Mouse (Mus musculus) heart, adult 18-20 months (tissue): ENCODE measurements at regions not wholly inside any gene's neighbourhood (a gene's known extent, or its start where the extent isn't known, plus 50 kb on each side); places are given as distances from the start of the nearest gene placed in this dataset.

Experiments
- DNase-seq, 2 experiments: peaks; one replicate each; pipeline ENCODE4 v3.0.0; 2021 to 2022; ENCODE audit warnings: mixed read lengths in 1 of 2

DNA sequence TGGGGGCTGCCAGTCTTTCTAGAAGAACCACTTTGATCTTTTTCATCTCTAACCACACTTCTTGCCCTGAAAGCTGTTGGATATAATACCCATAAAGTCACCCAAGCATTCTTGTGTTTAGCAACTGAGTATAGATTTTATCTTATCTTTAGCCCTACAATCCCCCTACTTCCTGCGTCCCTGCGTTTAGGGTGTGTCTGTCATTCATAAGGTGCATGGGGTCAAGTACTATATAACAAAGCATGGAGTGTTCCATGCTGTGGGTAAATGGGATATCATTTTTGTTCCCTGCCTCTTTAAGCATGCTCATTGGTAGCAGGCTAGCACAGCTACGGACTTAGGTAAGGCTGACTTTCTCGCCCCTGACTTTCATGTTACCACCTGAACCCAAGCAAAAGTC is 122.5 kb upstream of the Twist2 start:
- DNase-seq, result no peak

DNA sequence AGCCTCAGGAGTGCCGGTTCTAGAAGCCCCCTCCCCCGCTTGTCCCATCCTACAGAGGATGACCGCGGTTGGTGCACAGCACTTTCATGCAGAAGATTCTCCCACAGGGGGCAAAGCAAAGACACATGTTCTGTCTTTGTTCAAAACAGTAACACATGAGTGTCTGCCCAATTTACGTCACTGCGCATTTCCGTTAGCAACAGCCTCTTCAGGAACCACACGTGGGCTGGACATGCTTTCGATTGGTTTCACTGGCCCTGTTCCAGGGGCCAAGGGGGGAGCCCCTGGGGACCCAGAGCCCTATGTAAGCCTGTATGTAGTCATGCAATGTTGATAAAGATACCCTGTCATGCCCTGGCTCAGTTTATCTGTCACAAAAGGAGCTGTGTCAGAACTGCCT is 116.2 kb upstream of the Twist2 start:
- DNase-seq, result no peak

DNA sequence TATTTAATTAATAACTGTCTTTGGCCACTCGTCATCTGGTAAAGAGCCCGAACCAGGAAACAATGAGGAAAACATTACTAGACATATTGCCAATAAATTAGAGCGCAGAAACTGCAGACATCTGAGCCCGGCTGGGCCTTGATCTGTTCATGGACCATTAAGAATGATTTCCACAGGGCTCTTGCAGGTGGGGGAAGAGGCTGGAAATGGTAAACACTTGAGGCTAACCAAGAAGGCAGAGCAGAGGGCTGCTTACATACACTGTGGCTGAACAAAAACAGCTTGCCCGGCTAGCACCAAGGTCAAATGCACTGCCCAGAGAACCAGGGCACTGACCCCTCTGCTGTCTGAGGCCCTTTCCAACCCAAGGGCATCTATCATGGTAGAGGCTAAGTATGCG is 115.5 kb upstream of the Twist2 start:
- no peak for DNase-seq

DNA sequence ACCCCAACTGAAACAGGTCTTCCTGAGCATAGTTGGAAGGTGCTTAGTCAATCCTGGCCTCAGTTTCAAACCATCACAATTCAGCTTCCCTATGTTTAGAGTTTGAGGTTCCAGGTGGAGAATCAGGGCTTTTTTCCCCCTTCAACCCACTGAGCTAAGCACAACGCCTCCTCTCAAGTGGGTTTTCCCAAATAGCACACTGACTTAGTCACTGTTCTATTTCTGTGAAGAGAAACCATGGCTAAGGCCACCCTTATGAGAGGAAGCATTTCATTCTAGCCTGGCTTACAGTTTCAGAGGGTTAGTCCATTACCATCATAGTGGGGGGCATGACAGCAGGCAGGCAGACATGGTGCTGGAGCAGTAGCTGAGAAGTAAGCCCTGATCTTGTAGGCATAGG is 109.7 kb upstream of the Twist2 start:
- no peak for DNase-seq

DNA sequence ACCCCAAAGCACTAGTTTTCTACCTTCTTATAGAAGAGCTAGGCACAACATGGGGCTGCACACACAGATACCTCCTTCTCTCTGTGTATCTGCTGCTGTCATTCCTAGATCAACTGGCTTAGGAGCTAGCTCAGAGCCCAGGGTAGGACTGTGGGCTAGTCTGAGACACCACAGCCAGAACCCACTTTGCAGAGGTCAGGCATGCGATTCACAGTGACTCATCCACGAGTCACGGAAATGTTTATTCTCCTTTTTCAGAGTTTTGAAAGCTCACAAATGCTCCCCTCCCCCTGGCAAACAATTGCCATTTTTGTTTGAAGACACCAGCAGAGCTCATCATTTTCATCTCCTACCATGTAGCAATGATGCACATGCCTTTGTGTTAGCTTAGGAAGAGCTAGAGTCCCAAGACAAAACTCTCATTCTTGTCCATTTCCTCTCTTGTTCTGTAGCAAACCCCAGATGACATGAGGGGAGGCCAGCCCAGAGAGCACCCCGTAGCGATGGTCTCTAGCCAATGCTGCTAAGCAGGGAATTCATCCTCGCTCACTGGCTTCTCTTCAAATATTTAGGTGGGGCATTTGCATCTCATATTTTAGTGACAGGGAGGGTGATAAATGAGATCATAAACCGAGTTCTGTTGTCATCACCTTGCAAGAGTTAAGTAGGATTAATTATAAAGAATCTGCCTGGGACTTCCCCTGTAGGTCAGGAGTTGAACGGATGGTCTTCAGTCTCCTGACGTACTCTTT is 108.4 kb upstream of the Twist2 start:
- no peak for DNase-seq

DNA sequence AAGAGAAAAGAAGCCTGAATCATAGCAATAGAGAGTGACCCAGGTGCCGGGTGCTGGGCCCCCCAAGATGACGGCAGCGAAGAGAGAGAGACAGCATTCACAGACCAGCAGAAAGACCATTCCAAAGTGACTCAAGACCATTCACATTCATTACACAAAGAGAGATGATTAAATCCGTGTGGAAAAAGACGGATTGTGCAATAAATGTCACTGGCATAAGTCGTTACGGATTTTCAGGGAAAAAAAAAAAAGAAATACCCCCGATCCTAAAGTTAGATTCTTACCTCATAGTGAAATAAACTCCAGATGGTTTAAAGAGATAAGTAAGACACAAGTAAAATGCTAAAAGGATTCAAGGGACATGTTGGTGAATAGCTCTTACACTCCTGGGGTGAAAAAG is 104.2 kb upstream of the Twist2 start:
- no peak for DNase-seq

DNA sequence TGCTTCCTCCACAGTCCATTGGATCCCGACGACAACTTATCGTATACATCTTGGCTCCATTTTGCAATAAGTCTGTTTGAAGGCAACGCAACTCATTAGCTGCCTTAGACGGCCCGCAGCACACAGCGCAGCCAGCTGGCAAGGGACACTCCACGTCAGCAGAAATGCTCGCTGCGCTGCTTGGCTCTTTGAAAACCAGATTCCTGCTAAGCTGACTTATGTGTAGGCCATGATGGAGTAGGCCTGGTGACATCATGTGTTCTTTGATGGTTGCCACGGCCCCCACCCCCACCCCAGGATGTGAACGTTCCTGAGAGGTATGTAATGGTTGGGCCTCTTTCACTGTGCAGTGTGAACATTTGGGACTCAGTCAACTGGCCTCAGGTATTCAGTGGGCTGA is 99.8 kb upstream of the Twist2 start:
- DNase-seq, result no peak

DNA sequence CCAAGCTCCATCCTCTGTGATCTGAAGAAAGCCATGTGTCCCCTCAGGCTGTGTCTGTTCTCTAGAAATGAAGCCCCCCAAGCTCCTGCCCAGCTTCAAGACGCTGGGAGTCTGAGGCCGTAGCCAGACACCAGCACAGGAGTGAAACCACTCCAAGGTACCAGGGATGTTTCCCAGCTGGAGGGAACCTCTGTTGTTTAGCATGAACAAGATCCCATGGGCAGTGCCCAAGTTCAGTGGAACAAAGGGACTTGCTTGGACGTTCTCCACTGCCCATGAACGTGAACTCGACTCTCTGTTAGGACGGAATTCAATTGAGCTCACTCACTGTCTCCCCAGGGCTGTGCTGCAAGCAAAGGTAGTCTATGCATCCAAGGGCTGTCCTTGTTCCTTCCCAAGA is 99.2 kb upstream of the Twist2 start:
- DNase-seq, result no peak

DNA sequence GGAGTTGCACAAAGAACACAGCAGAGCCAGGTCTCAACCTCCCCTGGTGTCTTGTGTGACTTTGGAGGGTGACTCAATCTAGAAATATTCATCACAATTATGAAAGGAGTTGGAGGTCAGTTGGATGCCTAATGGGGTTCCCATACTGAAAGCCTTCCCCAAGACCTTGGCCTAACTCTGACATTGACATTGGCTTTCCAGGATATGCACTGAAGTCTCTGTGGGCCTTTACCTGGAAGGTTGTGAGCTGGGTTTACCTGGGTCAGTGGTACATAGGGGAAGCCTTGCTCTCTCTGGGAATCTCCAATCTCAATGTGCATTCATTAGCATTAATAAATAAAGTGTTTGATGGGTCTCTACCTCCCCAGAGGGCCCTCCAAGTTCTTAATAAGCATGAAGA is 98.5 kb upstream of the Twist2 start:
- DNase-seq, result no peak

DNA sequence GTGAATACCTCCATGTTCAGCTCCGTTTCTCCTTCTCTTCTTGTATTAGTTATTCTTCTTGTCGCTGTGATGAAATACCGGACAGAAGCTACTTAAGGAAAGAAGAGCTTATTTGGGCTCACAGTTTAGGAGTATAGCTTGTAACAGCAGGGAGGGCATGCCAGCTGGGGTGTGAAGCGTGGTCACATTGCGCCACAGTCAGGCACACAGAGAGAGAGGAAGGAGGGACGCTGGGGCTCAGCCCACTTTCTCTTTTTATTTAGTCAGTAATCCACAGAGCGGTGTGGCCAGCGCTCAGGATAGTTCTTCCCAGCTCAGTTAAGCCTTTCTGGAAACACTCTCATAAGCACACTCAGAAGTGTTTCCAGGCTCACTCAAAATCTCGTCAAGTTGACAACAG is 95.8 kb upstream of the Twist2 start:
- DNase-seq, result no peak

DNA sequence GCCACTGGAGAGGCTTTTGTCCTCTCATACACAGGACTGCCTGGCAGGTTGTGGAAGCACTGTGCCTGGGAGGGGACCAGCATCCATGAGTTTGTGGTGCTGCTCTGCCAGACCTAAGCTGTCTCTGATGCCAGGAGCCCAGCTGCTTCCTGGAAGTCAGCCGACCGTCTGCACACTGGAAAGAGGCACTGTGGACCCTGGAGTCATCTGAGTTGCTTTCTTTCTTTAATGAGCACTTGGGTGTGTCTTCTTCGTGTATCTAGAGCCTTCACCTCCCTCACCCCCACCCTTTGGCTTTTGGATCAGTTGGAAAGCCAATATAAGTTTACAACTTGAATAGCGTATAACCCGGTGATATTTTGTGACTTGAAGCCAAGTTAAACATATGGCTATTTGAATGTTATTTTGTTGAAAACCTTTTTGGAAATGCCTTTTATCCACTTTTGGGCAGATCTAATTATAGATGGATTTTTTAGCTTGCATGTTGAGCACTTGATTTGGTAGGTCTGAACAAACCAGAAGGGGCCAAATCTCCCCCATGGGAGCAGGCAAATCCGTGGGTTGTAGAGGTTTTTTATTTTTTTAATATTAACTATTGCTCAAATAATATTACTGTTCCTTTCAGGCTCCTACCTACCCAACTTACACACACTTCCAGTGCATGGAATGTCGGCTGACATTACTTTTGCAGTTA is 92.6 kb upstream of the Twist2 start:
- peak in 1 of 2 experiments; percentile 18 for DNase-seq

DNA sequence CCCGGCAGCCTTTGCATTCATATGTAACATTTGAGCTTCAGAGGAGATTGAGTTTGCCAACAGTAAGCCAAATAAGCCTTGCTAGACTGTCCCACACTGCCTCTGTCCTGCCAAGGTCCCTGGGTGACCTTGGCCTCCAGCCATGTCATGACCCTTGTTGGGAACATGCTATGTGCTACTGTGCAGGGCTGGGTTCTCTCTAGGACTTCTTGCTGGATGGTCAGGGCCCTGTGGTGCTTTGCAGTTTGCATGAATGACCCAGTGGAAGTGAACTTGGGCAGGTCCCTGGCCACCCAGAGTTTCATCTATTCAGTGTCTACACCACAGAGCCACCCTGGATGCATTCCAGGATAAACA is 92.0 kb upstream of the Twist2 start:
- no peak for DNase-seq

DNA sequence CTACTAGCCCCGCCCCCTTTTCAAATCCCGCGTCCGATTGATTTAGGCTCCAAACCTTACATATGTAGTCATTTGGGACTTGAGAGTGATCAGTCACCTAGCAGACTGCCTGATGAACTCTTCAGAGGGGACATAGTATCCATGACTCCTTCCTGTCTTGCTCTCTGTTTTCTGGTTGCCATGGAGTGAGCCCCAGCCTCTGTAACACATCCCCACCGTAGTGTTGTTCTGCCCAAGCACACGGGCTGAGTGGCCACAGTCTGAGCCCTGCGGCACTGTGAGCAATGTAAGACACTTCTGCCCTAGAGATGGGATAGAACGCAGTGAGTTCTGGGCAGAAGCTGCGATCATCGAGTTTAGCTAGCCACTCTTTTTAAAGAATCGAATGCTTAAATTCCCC is 88.1 kb upstream of the Twist2 start:
- no peak for DNase-seq

DNA sequence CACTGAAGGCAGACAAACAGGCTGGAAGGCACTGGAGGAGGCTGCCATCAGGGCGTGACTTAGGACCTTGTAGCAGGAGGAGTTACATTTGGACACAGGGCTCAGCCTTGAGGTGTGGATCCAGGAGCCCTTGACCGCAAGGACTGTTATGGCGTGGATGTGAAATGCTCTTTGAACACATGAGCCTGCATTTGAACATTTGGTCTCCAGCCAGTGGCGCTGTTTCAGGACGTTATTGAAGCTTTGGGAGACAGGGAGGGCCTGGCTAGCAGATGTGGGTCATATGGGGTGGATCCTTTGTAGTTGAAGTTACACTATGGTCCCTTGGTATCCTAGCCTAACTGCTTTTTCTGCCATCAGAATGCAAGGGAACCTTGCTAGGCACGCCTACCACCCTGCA is 87.0 kb upstream of the Twist2 start:
- peak in 1 of 2 experiments; percentile 18 for DNase-seq

DNA sequence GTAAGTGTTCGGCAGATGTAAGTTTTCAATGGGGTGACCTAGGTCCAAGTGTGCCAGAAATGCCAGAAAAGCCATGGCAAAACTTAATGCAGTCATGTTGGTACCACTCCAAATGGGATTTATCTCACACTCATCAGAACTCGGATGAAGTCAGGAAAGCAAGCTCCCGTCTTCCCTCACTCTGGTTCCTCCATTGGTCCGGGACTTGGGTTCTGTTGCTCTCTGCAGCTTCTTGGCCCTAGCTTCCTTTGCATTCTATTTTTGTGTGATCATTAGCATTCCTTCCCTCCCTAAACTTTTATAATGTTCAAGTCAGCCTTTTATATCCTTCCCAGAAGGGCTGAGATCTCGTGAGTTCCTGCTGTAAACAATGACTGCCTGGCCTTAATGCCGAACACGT is 85.9 kb upstream of the Twist2 start:
- no peak for DNase-seq

DNA sequence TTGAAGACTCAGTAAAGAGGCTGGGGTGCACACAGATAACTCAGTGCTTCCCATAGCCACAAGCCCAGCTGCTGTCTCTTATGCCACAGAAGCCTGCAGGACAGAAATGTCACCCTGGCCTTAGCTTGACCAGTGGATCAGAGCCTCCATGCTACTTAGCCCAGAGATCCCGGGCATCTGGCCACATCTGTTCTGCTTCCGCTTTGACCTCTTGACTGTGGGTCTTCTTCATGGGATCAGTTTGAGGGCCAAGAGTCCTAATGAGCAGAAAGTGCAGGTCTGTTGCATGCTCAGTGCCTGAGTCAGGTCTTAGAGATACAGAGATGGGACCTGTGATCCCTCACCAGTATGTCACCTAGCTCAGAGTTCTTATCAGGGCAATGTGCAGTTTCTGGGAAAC is 85.5 kb upstream of the Twist2 start:
- no peak for DNase-seq

DNA sequence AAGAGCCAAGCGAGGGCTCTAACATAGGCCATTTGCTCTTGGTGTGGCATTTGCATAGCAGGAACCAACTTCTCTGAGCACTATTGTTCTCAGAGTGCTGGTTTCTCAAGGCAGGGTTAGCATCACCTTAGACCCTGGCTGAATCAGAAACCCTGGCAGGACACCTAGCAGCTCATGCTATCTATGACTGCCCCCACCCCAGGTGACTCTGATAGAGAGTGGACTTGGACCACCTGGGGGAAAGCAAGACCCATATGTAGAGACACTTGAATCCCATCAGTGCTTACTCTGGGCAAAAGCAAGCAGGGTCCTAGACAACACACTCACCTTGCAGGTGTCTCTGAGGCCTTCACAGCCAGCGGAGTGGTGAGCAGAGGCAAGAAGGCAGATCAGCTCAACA is 84.4 kb upstream of the Twist2 start:
- no peak for DNase-seq

DNA sequence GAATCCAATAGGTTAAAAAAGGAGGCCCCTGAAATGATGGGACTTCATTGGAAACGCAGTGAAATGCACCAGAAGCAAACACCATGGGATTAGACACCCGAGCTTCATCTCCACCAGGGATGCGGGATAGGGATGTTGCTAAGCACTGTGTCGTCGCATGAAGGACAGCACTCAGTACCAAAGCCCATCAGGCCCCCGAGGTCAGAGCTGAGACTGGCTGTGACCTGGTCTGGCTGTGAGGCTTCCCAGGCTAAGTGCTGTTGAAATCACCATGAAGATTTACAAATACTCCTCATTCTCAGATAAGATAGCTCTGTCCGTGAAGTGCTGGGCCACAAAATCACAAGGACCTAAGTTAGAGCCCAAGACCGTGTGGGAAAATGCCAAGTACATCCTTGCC is 83.3 kb upstream of the Twist2 start:
- DNase-seq, result no peak

DNA sequence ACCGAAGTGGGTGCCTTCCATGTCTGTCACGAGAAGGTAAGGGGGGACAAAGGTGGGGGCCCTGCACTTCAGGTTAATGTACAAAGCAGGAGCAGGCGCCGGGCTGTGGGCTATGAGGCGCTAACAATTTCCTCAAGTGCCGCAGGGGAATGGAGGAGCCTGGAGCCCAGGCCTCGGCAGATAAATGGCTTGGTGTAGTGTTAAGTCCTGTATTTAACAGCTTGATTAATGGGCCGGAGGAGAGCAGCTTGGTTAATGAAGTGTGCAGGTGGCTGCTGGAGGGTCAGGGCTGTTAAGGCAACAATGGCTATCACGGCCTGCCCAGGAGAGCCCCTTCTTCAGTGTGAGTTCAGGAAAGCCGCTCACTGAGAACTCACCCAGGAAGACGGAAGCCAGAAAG is 72.0 kb upstream of the Twist2 start:
- DNase-seq, result no peak

DNA sequence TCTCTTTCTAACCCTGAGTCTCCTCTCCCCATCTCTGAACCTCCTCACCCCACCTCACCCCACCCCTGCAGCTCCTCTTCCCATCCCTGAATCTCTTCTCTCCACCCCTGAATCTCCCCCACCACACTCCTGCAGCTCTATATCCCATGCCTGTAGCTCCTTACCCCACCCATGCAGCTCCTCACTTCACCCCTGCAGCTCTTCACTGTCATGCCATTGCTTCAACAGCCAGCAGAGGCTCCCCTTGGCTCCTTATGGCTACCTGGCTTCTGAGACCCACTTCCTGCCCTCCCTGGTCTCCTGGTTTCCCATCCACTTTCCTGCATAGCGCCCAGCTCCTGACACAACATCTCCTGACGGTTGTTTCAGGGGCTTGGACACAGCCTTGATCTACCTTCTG is 71.0 kb upstream of the Twist2 start:
- DNase-seq, result no peak

DNA sequence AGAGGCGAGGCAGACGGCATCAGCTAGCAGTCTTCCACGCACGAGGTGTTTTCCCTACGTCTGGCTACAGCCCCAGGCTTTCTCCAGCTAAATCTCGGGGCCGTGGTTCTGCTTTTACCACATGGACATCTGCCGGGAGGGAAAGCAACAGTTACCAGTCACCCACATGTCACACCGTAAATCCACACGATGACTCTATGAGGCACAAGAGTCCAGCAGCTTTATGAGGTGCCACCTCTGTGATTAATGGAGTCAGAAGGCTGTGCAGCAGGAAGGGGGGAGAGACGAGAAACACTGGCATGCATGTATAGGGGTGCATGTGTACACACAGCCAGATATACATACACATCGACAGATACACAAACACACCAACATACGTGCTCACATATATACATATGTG is 69.6 kb upstream of the Twist2 start:
- no peak for DNase-seq

DNA sequence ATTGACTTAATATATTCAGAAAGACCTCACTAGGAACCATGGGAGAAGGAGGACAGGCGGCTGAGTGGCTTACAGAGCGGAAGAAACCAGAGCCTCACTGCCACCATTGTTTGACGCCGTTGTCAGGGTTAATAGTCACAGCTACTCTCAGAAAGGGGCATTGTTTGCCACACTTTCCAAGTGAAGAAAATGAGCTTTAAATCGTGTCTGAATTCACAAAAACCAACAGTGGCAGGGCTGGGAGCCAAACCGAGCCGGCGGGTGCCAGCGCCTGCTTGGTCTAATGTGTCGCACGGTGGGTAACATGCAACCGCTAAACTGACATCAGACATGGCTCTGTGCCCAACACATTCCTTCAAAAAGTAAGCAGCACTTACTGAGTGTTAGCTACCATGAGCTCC is 68.8 kb upstream of the Twist2 start:
- DNase-seq, result no peak

DNA sequence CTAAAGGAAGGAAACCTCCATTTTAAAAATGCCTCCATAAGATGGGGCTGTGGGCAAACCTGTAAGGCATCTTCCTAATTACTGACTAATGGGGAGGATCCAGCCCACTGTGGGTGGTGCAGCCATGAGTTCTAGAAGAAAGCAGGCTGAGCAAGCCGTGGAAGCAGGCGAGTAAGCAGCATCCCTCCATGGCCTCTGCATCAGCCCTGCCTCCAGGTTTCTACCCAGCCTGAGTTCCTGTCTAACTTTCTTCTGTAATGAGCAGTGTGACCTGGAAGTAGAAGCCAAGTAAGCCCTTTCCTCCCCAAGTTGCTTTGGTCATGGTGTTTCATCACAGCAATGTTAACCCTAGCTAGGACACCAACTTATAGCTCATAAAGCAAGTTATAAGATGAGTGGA is 66.5 kb upstream of the Twist2 start:
- DNase-seq, result no peak

DNA sequence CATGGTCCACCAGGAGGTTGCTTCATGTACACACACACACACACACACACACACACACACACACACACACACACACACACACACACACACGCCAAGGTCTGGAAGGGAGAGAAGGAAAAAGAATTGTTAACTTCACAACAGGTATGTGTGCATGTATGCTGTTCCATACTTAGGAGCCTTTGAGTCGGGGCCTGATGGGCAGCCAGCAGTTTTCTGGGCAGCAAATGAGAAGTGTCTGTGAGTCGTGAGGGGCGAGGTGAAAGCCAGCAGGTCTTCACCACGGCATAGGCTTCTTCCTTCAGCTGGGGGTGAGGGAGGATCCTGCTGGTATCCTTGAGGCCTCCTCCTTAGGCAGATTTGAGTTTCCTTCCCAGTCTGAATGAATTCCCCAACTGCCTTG is 65.8 kb upstream of the Twist2 start:
- DNase-seq, result no peak

DNA sequence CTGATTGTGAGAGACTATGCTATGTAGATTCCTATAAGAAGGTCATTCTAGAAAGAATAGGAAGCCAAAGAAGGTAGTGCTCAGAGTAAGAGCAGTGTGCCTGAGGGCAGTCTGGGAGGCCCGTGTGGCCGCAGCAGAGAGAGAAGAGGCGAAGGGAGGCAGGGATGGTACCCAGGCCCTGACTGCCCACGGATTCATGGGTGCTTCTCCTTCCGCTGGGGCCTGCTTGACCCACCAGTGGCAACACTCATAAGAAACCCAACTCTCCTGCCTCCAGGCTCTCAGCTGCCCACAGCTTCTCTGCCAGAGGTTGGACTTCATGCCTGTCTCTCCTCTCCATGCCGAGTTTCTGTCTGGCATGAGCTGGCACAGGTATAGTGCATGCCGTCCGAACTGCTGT is 60.6 kb upstream of the Twist2 start:
- no peak for DNase-seq
